Mouse (Mus musculus) liver, adult 2 months (tissue): Measurements from ENCODE around the gene Fubp1.

Experiments
- CTCF ChIP-seq: fragments of 200-500 bp; IDR thresholded peaks from 2 replicates; pipeline ENCODE4 v1.5.1; 2011; ENCODE audit warnings: low read depth, low read length, control low read depth
- POLR2A ChIP-seq: fragments of 200-500 bp; IDR thresholded peaks from 2 replicates; pipeline ENCODE4 v1.6.1; 2011; ENCODE audit warnings: low read length, control low read depth; ENCODE audit not compliant: insufficient read depth; ENCODE audit errors: extremely low read depth

DNA sequence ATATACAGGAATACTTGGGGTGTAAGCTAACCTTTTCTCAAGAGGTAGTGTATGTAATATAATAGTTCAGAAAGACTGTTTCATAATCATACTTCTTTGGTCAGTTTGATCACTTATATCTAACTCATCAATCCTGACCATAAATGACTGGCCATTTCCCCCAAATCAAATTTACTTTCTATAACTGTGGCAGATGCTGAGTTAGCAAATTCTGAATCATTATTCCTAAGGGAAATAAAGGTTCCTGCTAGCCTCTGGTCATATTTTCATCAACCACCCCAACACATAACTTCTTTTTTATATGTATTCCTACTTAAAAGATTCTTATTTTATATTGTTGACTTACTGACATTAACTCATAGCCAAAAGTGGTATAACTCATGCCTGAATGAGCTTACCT is 7.3 kb upstream of the Fubp1 start:
- TF ChIP-seq CTCF (no peak), POLR2A (no peak)
